Mouse (Mus musculus): ENCODE data around the gene Nfib.

- peak; percentile 64; the same call in 1 of the 2 replicates for TF ChIP-seq POLR2A (IDR thresholded peaks at IDR 0.05; ENCODE audit: low read depth, low read length)
- TF ChIP-seq EP300 (IDR thresholded peaks at IDR 0.05; ENCODE audit: low read length) = no peak
- TF ChIP-seq KAT2A (IDR thresholded peaks at IDR 0.05; ENCODE audit: insufficient replicate concordance, low read length) = no peak
- TF ChIP-seq CTCF (conservative IDR thresholded peaks at IDR 0.05 in 1 of 2, IDR thresholded peaks at IDR 0.05 in 1 of 2; ENCODE audit: low read depth in 2 of 2, low read length in 2 of 2) = no peak
Measured at GRCm38 (mm10) chr4:82321008-82321407, 384.5 kb downstream of the Nfib start.

Measured in CH12.LX (cell line).